Mouse (Mus musculus): ENCODE measurements around the gene Shank3. TPM values are rescaled to one million over a fixed set of nuclear protein-coding genes. Genes with fewer than 3 reads are reported as not detected.
A peak's percentile ranks its signal among the peaks of the same experiment; 100 is the strongest.

Shank3 gene
- polyA plus RNA-seq, 1 experiment from 2014 or later = 3.2 TPM

DNA sequence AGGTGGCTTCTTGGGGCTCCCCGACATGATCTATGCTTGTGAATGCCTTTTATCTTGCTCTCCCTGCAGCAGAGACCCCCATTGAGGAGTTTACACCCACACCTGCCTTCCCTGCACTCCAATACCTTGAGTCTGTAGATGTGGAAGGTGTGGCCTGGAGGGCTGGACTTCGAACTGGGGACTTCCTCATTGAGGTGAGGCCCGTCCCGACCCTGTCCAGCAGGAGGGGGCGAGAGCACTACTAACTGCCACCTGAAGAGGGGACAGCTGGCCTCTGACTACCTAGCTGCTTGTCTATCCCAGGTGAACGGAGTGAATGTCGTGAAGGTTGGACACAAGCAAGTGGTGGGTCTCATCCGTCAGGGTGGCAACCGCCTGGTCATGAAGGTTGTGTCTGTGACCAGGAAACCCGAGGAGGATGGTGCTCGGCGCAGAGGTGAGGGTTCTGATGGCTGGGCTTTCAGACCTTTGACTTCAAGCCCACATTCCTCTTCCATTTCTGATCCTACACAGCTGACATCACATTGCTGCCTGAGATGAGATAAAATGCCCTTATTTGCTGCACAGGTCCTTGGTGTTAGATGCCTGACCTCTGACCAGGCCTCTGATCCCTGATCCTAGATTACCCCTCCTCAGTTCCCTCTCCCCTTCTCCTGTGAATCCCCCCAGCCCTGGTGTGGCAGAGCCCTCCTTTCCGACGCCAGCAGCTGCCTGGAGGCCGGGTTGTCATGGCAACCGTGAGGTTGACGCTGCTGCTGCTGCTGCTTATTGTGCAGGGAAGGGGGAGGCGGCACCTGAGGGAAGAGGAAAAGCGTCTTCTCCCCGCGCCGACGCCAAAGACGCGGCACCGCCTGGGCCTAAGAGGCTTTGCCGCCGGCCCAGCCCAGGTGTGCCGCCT, 32.9 kb downstream of the Shank3 start:
- H3K9ac ChIP-seq (replicated peaks) = peak overlapping the region; percentile 52; the same call in 1 of the 2 replicates
- ATAC-seq (ENCODE audit: insufficient number of reproducible peaks, insufficient read depth, low FRiP score, low TSS enrichment, low read depth) = peak; percentile 26
- H3K27ac ChIP-seq = no peak overlapping the region
- no peaks in the 10 kb centered on the region for H3K9me3 ChIP-seq
- 22% methylated on average over 29 of the region's 29 CpGs for WGBS
- peak overlapping the region; percentile 63 for H3K4me2 ChIP-seq
- H3K27me3 ChIP-seq = no peaks in the 10 kb centered on the region
- H3K4me3 ChIP-seq (replicated peaks) = peak overlapping the region; percentile 33
- peaks cover 10% of the 10 kb centered on the region; the same call in 1 of the 2 replicates for H3K36me3 ChIP-seq
- H3K4me1 ChIP-seq (replicated peaks) = peaks cover 14% of the 10 kb centered on the region

DNA sequence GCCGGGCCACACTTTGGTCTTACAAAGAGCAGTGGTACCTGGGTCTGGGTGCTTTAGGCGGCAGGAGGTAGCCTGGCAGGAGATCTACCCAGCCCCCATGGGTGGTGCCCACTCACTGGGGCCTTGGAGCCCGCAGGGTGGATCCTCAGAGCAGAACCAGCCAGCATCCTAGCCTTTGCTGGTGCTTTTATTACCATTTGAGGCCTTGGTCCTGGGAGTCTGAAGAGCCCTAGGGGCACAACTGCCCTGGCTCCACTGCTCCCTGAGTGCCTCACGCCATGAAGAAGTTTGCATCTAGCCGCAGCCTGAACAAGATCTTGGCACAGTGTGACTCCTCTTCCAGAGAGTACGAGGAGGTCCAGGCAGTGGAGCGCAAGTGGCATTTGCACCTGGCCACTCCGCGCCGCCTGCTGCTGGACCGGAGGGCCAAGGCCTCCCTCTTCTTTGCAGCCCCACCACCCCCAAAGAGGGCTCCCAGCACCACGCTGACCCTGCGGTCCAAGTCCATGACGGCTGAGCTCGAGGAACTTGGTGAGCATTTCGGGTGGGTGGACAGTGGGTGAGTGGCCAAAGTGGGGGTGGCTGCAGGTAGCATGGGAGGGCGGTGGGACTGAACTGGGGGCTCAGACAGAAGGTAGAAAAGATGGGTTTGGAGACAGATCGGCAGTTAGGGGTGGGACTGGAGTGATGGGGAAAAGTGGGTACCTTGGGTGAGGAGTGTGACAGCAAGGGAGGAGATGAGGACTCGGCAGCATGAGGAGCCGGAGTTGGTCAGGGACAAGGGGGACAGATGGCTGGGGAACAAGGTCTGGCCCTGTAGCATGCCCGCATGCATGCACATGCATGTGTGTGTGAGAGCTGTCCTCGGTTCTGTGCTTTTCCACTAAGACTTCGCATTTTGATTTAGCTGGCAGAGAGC, 33.8 kb downstream of the Shank3 start:
- H3K4me1 ChIP-seq (replicated peaks) = peaks cover 14% of the 10 kb centered on the region
- H3K9me3 ChIP-seq = no peaks in the 10 kb centered on the region
- peaks cover 10% of the 10 kb centered on the region; the same call in 1 of the 2 replicates for H3K36me3 ChIP-seq
- peak overlapping the region; percentile 33 for H3K4me3 ChIP-seq (replicated peaks)
- peak overlapping the region; percentile 52; the same call in 1 of the 2 replicates for H3K9ac ChIP-seq (replicated peaks)
- H3K27ac ChIP-seq = no peak overlapping the region
- peak overlapping the region; percentile 63 for H3K4me2 ChIP-seq
- ATAC-seq (ENCODE audit: insufficient number of reproducible peaks, insufficient read depth, low FRiP score, low TSS enrichment, low read depth) = peak; percentile 27; the same call in 1 of the 2 replicates
- 75% methylated on average over 23 of the region's 23 CpGs for WGBS
- H3K27me3 ChIP-seq = no peaks in the 10 kb centered on the region

DNA sequence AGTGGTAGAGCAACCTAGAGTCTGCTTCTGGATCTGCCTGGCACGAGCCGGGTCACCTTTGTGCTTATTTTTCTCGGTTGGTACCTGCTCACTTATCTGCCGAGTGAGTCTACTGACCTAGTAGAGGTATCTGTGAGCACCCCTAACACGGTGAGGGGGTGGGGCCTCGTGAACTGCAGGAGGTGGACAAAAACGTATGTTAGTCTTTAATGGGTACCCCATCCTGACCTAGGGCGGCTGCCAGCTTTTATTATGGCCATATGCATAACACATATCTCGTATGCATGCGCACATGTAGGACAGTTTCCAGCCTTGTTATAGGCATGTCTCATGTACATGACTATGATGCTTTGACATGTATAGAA, 34.4 kb downstream of the Shank3 start:
- no peaks in the 10 kb centered on the region for H3K9me3 ChIP-seq
- peaks cover 14% of the 10 kb centered on the region for H3K4me1 ChIP-seq (replicated peaks)
- H3K9ac ChIP-seq (replicated peaks) = no peak overlapping the region
- no peak overlapping the region for H3K4me2 ChIP-seq
- ATAC-seq (ENCODE audit: insufficient number of reproducible peaks, insufficient read depth, low FRiP score, low TSS enrichment, low read depth) = no peak
- H3K27me3 ChIP-seq = no peaks in the 10 kb centered on the region
- peaks cover 10% of the 10 kb centered on the region; the same call in 1 of the 2 replicates for H3K36me3 ChIP-seq
- no peak overlapping the region for H3K4me3 ChIP-seq (replicated peaks)
- no peak overlapping the region for H3K27ac ChIP-seq
- WGBS = 88% methylated on average over 10 of the region's 10 CpGs

DNA sequence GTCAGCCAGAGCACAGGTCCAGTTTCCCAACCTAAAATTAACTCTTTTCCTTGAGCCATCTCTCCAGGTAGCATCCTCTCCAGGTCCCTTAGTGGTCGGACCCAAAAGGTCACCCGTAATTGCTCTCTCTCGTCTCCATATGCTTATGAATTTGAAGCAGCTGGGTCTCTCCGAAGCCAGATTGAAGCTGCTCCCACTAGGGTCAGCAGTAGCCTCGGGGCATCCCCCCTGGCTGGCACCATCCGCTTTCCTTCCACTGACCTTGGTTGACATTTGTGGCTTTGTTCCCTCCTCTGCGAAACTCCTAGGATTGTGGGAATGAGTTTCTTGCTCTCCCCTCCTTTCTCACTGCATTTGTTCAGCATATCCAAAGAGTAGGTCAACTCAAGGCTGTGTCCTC, 44.7 kb downstream of the Shank3 start:
- ATAC-seq (ENCODE audit: insufficient number of reproducible peaks, insufficient read depth, low FRiP score, low TSS enrichment, low read depth) = no peak
- Histone ChIP-seq H3K36me3 (peaks cover 31% of the 10 kb centered on the region), H3K9ac (replicated peaks) (no peak overlapping the region), H3K9me3 (no peaks in the 10 kb centered on the region), H3K27me3 (peaks cover 31% of the 10 kb centered on the region), H3K27ac (no peak overlapping the region), H3K4me2 (no peak overlapping the region), H3K4me3 (replicated peaks) (no peak overlapping the region), H3K4me1 (replicated peaks) (peaks cover 13% of the 10 kb centered on the region)
- WGBS = 81% methylated on average over 7 of the region's 7 CpGs

DNA sequence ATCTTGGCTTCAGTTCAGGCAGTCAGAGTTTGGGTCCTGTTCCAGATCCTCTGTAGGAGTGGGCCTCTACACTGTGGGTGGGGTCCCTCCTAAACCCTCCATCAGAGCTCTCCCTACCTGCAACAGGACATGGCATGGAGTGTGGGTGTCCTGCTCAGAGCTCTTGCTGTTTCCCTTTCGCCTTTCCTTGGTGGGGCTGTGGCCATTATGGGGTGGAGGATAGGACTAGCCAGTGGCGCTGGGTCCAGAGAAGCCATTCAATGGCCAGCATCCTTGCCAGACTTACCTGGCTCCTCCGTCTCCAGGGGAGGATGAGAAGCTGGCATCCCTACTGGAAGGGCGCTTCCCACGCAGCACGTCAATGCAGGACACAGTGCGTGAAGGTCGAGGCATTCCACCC, 47.9 kb downstream of the Shank3 start:
- peak overlapping the region; percentile 47; the same call in 1 of the 2 replicates for H3K9ac ChIP-seq (replicated peaks)
- no peak for ATAC-seq (ENCODE audit: insufficient number of reproducible peaks, insufficient read depth, low FRiP score, low TSS enrichment, low read depth)
- no peaks in the 10 kb centered on the region for H3K9me3 ChIP-seq
- H3K27ac ChIP-seq = no peak overlapping the region
- peak overlapping the region; percentile 35 for H3K4me3 ChIP-seq (replicated peaks)
- H3K36me3 ChIP-seq = peaks cover 44% of the 10 kb centered on the region
- 46% methylated on average over 8 of the region's 8 CpGs for WGBS
- H3K27me3 ChIP-seq = peaks cover 41% of the 10 kb centered on the region
- peaks cover 13% of the 10 kb centered on the region for H3K4me1 ChIP-seq (replicated peaks)
- peak overlapping the region; percentile 62 for H3K4me2 ChIP-seq

DNA sequence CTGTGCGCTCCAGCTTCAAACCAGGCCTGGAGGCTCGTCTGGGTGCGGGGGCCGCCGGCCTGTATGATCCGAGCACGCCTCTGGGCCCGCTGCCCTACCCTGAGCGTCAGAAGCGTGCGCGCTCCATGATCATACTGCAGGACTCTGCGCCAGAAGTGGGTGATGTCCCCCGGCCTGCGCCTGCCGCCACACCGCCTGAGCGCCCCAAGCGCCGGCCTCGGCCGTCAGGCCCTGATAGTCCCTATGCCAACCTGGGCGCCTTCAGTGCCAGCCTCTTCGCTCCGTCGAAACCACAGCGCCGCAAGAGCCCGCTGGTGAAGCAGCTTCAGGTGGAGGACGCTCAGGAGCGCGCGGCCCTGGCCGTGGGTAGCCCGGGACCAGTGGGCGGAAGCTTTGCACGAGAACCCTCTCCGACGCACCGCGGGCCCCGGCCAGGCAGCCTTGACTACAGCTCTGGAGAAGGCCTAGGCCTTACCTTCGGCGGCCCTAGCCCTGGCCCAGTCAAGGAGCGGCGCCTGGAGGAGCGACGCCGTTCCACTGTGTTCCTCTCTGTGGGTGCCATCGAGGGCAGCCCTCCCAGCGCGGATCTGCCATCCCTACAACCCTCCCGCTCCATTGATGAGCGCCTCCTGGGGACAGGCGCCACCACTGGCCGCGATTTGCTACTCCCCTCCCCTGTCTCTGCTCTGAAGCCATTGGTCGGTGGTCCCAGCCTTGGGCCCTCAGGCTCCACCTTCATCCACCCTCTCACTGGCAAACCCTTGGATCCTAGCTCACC, 48.6 kb downstream of the Shank3 start:
- peak overlapping the region; percentile 47 for H3K9ac ChIP-seq (replicated peaks)
- peak overlapping the region; percentile 35 for H3K4me3 ChIP-seq (replicated peaks)
- peaks cover 41% of the 10 kb centered on the region for H3K27me3 ChIP-seq
- H3K4me1 ChIP-seq (replicated peaks) = peaks cover 13% of the 10 kb centered on the region
- no peak overlapping the region for H3K27ac ChIP-seq
- ATAC-seq (ENCODE audit: insufficient number of reproducible peaks, insufficient read depth, low FRiP score, low TSS enrichment, low read depth) = peak; percentile 57; the same call in 1 of the 2 replicates
- H3K36me3 ChIP-seq = peaks cover 46% of the 10 kb centered on the region
- no peaks in the 10 kb centered on the region for H3K9me3 ChIP-seq
- H3K4me2 ChIP-seq = peak overlapping the region; percentile 62
- 11% methylated on average over 58 of the region's 58 CpGs for whole genome bisulfite sequencing

DNA sequence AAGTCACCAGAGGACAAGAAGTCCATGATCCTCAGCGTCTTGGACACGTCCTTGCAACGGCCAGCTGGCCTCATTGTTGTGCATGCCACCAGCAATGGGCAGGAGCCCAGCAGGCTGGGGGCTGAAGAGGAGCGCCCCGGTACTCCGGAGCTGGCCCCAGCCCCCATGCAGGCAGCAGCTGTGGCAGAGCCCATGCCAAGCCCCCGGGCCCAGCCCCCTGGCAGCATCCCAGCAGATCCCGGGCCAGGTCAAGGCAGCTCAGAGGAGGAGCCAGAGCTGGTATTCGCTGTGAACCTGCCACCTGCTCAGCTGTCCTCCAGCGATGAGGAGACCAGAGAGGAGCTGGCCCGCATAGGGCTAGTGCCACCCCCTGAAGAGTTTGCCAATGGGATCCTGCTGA, 49.4 kb downstream of the Shank3 start:
- no peaks in the 10 kb centered on the region for H3K9me3 ChIP-seq
- H3K4me1 ChIP-seq (replicated peaks) = peaks cover 13% of the 10 kb centered on the region
- H3K4me3 ChIP-seq (replicated peaks) = no peak overlapping the region
- peaks cover 38% of the 10 kb centered on the region for H3K36me3 ChIP-seq
- H3K9ac ChIP-seq (replicated peaks) = no peak overlapping the region
- peaks cover 41% of the 10 kb centered on the region for H3K27me3 ChIP-seq
- ATAC-seq (ENCODE audit: insufficient number of reproducible peaks, insufficient read depth, low FRiP score, low TSS enrichment, low read depth) = no peak
- peak overlapping the region; percentile 62 for H3K4me2 ChIP-seq
- WGBS = 40% methylated on average over 11 of the region's 11 CpGs
- no peak overlapping the region for H3K27ac ChIP-seq

DNA sequence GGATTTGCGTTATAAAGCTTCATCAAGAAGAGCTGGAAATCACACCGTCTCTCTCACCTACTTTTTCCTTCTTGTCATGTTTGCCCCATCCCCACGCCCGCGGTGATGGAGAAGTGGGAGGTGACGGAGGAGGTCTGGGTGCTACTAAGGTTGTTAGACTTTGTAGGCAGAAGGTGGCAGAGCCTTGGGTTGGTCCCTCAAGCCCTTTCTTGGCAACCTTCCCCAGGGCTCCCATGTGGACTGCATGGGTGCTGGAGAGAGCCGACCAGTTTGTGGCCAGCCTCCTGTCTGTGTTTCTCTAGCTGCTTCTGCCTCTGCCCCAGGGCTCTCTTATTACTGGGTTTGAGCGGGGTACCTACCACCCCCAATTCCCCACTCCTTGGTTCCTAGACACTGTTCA, 51.1 kb downstream of the Shank3 start:
- ATAC-seq (ENCODE audit: insufficient number of reproducible peaks, insufficient read depth, low FRiP score, low TSS enrichment, low read depth) = no peak
- no peak overlapping the region for H3K4me2 ChIP-seq
- H3K27me3 ChIP-seq = peaks cover 50% of the 10 kb centered on the region
- H3K4me3 ChIP-seq (replicated peaks) = no peak overlapping the region
- H3K4me1 ChIP-seq (replicated peaks) = peaks cover 13% of the 10 kb centered on the region
- no peak overlapping the region for H3K9ac ChIP-seq (replicated peaks)
- peaks cover 36% of the 10 kb centered on the region for H3K36me3 ChIP-seq
- H3K9me3 ChIP-seq = no peaks in the 10 kb centered on the region
- WGBS = 91% methylated on average over 8 of the region's 8 CpGs
- no peak overlapping the region for H3K27ac ChIP-seq

DNA sequence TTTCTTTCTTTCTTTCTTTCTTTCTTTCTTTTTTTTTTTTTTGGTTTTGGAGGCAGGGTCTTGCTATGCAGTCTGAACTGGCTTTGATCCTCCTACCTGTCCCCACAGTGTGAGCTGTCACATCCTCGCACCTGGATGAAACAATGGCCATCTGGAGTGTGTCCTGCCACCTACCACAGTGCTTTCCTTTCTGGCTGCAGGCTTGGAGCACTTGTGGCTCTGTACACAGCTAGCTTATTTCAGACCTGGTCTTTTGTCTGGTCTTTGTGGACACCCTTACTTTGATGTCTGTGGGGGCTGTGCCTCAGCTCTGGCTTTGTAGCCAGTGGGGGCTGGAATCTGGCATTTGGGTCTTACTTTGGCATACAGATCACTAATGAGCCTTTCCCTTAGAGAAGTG, 52.3 kb downstream of the Shank3 start:
- peaks cover 55% of the 10 kb centered on the region for H3K27me3 ChIP-seq
- WGBS = 84% methylated on average over 1 of the region's 1 CpGs

DNA sequence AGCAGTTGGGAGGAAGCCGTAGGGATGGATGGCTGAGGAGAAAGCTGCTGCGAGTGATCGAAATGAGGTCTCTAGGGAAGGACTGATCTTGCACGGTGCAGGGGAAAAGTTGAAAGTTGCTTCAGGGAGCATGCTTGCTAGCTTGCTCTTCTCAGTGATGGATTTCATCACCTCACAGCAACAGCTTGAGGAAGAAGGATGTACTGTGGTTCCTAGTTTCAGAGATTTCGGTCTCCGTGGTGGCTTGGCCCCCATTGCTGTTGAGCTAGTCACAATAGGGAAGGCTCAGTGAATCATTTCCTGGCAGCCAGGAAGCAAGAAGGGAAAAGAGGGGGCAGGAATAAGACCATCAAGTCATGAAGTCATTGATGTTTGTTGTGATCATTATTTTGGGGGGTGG, 56.2 kb downstream of the Shank3 start:
- Histone ChIP-seq H3K27me3 (peaks cover 56% of the 10 kb centered on the region), H3K4me3 (replicated peaks) (no peak overlapping the region), H3K9ac (replicated peaks) (no peak overlapping the region), H3K27ac (no peak overlapping the region), H3K4me1 (replicated peaks) (peaks cover 25% of the 10 kb centered on the region), H3K4me2 (no peak overlapping the region), H3K9me3 (no peaks in the 10 kb centered on the region), H3K36me3 (peaks cover 13% of the 10 kb centered on the region)
- 86% methylated on average over 6 of the region's 6 CpGs for WGBS
- no peak for ATAC-seq (ENCODE audit: insufficient number of reproducible peaks, insufficient read depth, low FRiP score, low TSS enrichment, low read depth)

More for the DNA sequence above, 52.3 kb downstream of the Shank3 start:
- Histone ChIP-seq H3K27ac (no peak overlapping the region), H3K9ac (replicated peaks) (no peak overlapping the region), H3K36me3 (peaks cover 32% of the 10 kb centered on the region), H3K4me3 (replicated peaks) (no peak overlapping the region), H3K4me1 (replicated peaks) (peaks cover 18% of the 10 kb centered on the region), H3K4me2 (no peak overlapping the region), H3K9me3 (no peaks in the 10 kb centered on the region)
- ATAC-seq (ENCODE audit: insufficient number of reproducible peaks, insufficient read depth, low FRiP score, low TSS enrichment, low read depth) = no peak

Measured in limb, embryonic 12.5 days (tissue).